Mouse (Mus musculus) hematopoietic stem cell, adult 5-6 weeks (primary cell): ENCODE measurements around the gene Tulp2. TPM values are rescaled to one million over a fixed set of nuclear protein-coding genes. Genes with fewer than 3 reads are reported as not detected.
"Not testable (repeated sequence)": the region's sequence is repeated elsewhere in the genome, so short reads cannot be mapped to it uniquely, and the experiment has no call there.

Experiments used
- ATAC-seq, 2 experiments: fragments of 125-278 bp in 1 of 2; replicated peaks in 1 of 2; 2 replicates each; pipeline ENCODE4 v1.8.0; 2016 to 2017; ENCODE audit warnings: inconsistent platforms in 2 of 2, mild to moderate bottlenecking in 2 of 2, moderate number of reproducible peaks in 2 of 2, low read depth in 1 of 2, moderate TSS enrichment in 1 of 2; ENCODE audit not compliant: low FRiP score in 2 of 2, poor library complexity in 2 of 2, severe bottlenecking in 2 of 2, insufficient read depth in 1 of 2, low TSS enrichment in 1 of 2
- total RNA-seq: library from RNA; stranded (forward); fragments of 172-1452, 232-1000 nt; gene quantifications from 2 replicates; pipeline ENCODE4 v1.2.3, GENCODE M21; 2017

Gene Tulp2
- total RNA-seq, 1 experiment from 2014 or later = not detected

GRCm38 (mm10) chr7:45475291-45475969 lies 6.2 kb upstream of the Tulp2 start:
- ATAC-seq = no peak

DNA sequence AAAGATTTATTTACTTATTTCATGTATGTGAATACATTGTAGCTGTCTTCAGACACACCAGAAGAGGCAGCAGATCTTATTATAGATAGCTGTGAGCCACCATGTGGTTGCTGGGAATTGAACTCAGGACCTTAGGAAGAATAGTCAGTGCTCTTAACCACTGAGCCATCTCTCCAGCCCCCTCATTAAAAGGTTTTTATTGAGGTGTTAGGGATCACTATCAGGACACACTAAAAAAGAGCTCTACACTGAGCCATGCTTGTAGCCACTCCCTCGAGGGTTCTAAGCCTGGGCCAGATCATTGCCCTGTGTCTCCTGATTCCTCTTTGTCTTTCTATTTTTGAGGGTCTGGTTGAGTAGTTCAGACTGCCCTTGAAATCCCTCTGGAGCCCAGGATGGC lies 5.2 kb upstream of the Tulp2 start:
- no peak for ATAC-seq

DNA sequence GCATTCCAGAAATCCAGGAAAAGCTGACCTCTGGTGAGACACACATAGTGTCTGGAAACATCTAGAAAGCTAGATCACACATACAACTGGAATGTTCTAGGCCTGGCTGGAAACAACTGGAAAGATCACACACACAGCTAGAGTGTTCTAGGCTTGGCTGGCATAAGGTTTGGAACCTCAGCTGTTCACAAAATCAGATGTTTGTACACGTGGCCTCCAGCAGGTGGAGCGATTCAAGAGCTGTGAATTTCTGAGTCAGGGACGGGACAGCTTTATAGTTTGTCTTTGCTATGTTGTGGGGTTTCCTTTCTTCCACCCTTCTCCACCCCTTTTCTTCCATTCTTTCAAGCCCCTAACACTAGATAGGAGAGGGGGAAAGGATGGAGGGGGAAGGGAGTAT lies 4.7 kb upstream of the Tulp2 start:
- ATAC-seq = peak in 1 of 2 experiments; percentile 68; a peak in 1 of 4 replicates

GRCm38 (mm10) chr7:45478774-45479173 lies 2.9 kb upstream of the Tulp2 start:
- ATAC-seq = no peak

DNA sequence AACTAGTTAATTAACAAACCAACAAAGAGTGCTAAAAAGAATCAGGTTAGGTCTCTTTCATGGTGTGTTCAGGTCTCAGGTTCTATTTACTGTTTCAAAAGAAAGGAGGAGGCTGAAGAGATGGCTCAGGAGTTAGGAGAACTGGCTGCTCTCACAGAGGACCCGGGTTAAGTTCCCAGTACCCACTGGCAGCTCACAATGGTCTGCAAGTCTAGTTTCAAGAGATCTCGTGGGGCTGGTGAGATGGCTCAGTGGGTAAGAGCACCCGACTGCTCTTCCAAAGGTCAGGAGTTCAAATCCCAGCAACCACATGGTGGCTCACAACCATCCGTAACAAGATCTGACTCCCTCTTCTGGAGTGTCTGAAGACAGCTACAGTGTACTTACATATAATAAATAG lies 1.4 kb upstream of the Tulp2 start:
- not testable (repeated sequence) for ATAC-seq

DNA sequence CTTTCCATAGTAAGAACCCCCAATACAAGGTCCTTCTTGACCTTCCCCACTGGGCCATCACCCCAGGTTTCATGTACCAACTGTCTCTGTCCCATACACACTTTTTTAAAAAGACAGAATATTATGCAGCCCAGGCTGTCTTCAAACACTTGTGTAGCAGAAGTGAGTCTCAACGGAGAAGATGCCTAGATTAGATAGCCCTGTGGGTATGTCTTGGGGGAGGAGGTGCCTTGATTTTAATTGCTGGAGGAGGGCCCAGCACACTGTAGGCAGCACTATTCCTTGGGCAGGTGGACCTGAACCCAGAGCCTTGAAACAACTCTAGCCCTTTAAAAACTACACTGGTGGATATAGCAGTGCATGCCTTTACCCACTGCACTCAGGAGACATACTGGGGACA lies 489 bp downstream of the Tulp2 start:
- ATAC-seq = no peak

DNA sequence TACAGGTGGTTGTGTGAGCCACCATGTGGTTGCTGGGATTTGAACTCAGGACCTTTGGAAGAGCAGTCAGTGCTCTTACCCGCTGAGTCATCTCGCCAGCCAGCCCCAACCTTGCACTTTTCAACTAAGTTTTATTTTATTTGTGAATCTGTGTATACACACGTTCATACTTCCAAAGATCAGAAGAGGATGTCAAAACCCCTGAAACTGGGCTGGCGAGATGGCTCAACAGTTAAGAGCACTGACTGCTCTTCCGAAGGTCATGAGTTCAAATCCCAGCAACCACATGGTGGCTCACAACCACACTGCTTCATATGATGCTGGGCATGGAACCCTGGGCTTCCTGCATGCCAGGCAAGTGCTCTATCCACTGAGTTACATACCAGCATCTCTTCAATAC lies 3.3 kb downstream of the Tulp2 start:
- not testable (repeated sequence) for ATAC-seq

GRCm38 (mm10) chr7:45486158-45486557 lies 4.5 kb downstream of the Tulp2 start:
- no peak for ATAC-seq

DNA sequence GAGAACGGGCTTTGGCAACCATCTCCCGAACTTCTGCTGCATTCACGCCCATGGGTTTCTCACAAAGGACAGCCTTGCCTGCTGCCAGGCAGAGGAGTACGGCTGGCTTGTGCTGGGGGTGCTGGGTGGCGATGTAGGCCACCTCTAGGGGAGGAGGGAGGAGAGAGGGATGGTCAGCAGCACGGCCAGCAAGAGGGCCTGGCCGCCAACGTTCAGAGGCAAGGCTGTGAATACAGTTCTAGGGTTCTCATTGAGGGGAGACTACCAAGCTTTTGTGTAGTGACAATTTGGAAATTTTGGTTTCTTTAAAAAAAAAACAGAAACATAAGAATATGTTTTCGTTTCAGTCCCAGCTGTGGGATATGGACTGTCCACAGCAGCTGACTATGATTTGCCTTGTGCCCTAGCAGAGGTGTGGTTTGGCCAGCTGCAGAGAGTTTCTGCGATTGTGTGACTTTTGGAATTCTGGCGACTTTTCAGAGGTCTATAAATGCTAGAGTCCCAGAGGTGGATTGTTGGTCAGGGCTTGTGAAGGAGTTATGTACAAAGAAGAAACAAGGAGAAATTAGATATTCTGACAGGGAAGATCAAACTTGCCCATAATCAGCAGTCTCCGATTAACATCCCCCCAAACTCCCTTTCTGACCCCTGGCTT lies 5.2 kb downstream of the Tulp2 start, which contains the start of gene Gm45808:
Gene Gm45808 (minus strand): TSS at position 51 of the 655 bp plus-strand sequence.
- no peak for ATAC-seq

DNA sequence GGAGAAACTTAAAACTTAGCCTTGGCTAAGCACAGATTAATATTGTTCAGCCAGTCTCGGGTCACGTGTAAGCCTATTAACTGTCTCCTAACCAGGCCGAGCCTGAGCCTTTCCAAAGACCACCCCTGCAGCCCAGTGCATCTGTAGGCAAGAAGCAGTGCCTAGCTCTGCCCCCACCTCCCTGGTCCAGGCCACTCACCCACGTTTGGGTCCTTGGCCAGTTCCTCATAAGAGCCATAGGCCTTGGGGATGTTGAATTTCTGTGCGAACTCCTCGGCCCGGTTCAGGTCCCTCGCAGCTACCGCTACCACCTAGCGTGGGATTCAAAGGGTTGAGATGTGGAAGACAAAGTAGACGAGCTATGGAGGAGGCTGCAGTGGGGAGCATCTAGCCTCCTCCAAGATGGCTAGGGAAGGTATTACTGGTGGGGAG lies 6.2 kb downstream of the Tulp2 start:
- ATAC-seq = 0 out of 4 replicates have a peak, but pooled peaks of 1 of the 2 experiments have one; percentile 2

DNA sequence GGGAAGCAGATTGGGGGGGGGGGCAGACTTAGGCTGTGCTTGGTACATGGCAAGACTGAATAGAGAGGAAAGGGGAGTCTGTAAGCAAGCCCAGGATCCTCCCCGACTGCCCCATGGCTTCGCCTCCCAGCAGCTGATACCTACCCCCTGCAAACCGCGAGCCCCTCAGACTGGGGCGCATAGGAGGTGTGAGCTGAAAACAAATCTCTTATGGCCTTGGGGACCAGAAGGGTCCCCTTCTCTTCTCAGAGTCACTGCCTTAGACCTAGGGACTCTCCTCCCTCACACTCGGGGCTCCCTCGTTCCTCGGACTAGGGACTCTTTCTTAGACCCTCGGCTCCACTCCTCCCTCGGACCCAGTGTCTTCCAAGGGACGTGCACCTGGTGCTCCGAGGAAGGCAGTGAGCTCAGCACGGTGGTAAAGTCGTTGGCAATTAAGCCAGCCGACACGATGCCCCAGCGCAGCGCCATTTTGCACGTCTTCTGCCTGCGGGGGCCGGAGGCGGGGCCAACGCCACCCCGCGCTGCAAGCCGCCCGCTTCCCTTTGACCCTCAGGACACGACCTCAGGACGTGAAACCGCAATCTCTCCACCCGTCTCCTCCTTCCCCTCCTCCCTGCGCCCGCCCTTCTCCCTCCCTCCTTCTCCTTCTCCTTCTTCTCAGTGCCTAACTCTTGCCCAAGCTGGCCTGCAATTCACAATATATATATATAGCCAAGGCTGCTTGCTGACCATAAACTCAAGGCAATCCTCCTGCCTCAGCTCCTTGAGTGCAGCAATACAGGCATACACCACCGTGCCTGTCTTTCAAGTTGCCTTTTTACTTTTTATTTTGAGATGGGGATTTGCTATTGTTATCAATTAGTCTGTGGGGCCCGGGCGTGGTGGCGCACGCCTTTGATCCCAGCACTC lies 6.9 kb downstream of the Tulp2 start, which contains the start of gene Dhdh:
Gene Dhdh (minus strand): TSS at position 513 of the 912 bp plus-strand sequence.
- ATAC-seq = peak; percentile 58 to 80

DNA sequence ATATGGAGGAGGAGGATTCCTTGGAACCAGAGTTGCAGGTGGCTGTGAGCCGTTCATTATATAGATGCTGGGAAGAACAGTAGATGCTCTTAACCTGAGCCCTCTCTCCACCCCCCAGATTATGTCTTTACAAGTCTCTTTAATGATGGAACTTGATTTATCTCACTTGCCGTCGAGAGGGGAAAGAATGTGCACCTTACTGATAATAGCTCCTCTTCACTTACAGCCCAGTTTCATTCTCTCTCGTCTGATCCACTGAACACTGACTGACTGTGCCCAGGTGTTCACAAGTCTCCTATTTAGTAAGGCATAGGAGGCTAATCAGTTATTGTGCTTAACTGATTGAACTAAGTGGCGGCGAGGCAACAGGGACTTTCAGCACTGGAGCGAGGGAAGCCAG lies 7.9 kb downstream of the Tulp2 start:
- no peak for ATAC-seq

GRCm38 (mm10) chr7:45490822-45491221 lies 9.1 kb downstream of the Tulp2 start:
- no peak for ATAC-seq

DNA sequence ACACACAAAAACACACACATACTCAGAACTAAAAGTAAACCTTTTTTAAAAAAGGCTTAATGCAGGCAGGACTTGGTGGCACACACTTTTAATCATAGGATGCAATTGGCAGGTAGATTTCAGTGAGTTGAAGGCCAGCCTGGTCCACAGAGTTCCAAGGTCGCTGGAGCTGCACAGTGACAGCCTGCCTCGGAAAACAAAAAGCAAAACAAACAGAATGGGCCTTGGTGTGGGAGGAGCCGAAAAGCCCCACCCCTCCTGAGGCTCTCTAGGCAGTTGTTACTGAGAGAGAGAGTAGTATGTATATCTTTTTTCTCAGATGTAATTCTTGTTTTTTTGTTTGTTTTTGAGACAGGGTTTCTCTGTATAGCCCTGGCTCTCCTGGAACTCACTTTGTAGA lies 9.6 kb downstream of the Tulp2 start:
- ATAC-seq = peak in 1 of 2 experiments; percentile 48; a peak in 1 of 4 replicates

DNA sequence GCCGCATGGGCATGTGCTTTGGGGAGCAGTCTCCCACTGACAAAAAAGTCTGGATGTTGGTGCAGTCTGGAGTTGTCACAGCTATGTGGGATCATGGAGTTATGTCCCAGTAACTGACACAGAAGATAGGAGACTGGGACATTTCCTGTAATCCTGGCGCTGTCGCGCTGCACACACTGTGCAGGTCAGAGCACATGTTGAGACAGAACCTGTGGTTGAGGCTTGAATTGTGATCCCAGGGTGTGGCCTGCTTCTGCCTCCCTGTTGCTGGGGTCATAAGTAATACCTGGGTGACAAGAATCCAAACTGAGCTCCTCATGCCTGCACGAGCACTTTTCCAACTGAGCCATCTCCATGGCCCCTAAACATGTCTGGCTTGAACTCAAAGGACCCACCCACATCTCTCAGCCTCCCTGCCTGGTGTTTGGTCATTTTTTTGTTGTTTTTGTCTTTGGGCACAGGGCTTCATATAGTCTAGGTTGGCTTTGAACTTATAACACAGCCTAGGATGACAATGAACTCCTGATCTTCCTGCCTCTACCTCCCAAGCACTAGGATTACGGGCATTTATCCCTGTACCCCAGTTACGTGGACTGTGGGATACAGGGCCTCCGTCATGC lies 10.7 kb downstream of the Tulp2 start:
- no peak for ATAC-seq

GRCm38 (mm10) chr7:45492951-45493350 lies 11.3 kb downstream of the Tulp2 start:
- no peak for ATAC-seq

DNA sequence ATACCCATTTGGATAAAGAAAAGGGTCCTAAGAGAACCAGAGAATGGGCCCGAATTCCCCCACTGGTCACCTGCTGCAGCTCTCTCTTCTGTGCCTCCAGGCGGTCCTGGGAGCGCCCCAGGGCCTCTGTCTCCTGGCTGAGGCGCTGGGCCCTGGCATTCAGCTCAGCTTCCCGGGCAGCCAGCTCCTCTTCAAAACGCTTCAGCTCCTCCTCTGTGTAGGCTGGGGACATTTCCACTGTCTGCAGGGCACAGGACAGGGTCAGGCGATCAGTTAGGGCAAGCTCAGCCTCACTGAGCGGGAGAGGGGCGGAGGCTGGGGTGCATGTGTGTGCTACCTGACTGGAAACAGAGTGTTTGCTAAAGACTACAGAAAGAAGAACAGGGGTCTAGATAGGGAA lies 12.9 kb downstream of the Tulp2 start:
- ATAC-seq = no peak
